Mouse (Mus musculus) layer of hippocampus, adult 9-11 months (tissue): ENCODE data around the gene Aicda.
A peak's percentile ranks its signal among the peaks of the same experiment; 100 is the strongest.

Source experiments
- DNase-seq: peaks from one replicate; pipeline ENCODE4 v3.0.0; 2022

The Aicda gene

DNA sequence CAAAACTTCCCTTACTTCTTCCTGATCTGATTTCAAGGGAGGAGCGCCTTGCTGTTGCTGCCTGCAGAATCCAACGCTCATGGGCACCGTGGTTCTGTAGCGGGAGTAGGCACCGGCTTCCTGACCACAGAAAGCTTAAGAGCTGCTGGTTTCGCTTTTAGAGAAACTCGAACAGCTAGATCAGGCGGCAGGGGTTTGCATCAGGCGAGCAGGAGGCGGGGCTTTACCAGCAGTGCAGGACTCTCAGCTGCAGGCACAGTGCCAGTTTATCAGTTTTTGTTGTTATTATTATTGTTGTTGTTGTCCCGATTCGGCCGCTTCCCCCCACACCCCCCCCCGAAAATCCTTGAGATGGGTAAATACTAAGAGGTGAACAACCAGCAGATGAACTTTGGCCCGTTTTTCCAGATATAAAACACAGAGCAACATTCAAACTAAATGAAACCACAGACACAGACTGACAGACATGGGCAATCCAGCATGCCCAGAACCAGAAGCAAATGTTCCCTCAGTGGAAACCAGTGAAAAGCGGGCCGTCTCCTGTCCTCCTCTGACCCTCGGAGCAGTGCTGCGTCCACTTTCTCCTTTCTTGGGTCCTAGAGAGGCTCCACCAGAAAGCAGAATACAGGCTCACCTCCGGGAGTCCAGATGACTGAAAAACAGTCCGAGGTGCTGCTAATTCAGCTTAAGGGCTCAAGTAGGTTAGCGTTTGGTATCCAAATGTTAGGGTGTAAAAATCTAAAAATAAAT is 48.8 kb downstream of the Aicda start, which contains the start of gene Apobec1:
TSS of gene Apobec1 (minus strand) at position 203 of the 750 bp plus-strand sequence.
- peak; percentile 69 for DNase-seq

DNA sequence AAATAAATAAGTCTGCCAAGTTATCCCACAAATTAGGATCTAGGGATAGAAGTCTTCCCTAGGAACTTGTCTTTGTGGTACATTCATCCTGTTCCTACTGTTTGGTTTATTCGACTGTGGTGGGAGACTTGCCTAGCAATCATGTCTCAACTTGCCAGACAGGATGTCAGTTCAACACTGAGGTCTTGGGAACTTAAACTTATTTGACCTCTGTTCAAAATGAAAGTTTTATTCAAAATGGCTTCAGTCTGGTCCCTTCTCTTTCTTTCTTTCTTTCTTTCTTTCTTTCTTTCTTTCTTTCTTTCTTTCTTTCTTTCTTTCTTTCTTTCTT is 49.4 kb downstream of the Aicda start:
- DNase-seq = no peak

DNA sequence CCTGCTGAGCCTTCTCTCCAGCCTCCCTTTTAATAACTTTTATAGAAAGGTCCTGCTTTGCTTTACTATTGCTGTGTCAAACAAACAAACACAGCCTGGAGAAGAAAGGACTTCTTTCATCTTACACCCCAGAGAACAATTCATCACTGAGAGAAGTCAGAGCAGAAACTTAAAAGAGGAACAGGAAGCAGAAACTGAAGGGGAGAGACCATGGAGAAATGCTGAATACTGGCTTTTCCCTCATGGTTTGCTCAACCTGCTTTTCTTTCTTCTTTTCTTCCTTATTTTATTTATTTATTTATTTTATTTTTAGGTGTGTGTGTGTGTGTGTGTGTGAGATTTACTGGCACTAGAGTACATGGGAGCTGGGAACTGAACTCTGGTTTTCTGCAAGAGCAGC is 50.7 kb downstream of the Aicda start:
- DNase-seq = no peak

DNA sequence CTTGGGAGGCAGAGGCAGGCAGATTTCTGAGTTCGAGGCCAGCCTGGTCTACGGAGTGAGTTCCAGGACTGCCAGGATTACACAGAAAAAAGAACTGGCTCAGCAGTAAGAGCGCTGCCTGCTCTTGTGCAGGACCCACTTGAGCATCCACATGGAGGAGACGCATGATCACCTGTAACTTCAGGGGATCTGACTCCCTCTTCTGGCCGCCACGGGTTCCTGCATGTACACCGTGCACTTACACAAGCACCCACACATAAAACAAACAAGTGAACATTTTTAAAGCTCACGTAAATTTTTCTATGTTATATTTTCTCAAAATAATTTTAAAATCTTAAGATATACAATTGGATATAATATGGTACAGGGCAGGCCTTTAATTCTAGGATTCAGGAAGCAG is 51.9 kb downstream of the Aicda start:
- DNase-seq = no peak

DNA sequence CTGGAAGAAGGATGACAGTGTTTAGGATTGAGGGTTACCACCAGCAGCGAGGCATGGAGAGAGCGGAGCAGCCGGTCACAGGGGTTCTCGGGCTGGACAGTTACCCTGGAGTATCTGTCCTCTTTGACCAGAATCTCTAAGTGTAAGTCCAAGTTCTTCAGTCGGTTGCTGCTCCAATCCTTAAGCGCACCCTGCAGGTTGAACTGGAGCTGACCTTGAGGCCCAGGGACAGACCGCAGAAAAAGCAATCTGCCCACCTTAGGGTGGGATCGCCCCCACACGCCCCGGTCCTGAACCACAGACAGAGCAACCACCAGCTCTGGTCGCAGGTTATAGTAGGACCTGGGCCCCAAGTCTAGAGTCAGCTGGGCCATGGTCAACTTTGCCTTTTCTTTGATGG is 53.1 kb downstream of the Aicda start:
- no peak for DNase-seq

DNA sequence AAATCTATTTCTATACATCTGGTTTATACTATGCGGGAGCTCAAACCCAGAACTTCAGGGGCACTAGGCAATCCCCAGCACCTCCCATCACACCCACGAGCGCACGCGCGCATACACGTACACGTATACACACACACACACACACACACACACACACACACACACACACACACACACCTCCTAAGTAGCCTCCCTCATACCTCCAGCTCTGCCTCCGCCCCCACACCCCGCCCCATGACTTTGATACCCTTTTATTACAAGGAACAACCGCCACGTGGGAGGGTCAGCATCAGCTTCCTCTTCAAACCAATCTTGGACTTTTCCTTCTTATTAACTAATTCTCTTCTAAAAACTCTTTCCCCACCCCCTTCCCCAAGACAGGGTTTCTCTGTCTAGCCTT is 54.1 kb downstream of the Aicda start:
- no peak for DNase-seq

DNA sequence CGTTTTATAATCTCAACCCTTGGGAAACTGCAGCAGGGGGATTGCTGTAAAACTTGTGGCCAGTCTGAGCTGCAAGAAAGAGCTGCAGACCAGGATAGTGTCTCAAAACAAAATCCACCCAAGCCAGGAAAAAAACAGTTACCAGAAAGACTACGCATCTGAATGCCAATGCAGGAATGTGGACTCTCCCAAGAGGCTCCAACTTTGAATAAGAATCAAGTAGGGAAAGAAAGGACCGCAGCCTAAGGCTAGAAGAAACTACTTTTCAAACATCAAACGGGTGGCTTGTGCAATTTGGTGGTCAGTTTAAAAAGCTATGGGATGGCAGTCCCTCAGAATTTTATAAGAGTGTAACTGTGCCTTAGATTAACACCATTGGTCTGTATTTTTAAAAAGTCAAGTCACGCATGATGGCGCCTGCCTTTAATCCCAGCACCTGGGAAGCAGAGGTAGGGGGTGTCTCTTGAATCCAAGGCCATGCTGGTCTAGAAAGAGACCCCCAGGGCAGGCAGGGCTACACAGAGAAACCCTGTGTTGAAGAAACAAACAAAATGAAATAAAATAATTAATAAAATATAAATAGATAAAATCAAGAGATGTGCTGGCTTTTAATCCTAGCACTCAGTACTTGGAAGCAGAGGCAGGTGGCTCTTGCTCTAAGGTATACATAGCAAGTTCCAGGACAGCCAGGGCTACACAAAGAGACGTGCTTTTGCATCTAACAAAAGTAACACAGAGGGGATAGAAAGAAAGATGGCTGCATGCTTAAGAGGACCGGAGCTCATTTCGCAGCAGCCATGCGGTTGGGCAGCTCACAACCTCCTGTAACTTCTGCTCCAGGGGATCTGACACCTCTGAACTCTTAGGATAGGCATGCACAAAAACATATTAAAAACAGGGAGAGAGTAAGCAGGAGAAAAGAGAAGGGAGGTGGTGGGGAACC is 55.1 kb downstream of the Aicda start:
- DNase-seq = no peak

DNA sequence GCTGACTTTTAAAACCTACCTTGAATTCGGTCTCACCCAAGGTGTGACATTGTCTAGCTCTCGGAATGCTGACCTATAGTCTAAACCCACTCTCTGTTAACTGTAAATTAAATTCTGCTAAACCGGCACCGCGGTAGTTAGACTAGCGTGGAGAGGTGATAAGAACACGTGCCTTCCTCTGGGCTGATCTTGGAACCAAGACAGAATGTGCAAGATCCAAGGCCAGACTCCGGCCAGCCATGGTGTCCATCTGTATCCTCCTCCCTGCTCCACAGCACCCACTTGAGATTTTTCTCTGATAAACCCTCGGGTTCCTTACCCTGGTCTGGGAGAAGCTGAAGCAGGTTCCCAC is 55.8 kb downstream of the Aicda start:
- no peak for DNase-seq

DNA sequence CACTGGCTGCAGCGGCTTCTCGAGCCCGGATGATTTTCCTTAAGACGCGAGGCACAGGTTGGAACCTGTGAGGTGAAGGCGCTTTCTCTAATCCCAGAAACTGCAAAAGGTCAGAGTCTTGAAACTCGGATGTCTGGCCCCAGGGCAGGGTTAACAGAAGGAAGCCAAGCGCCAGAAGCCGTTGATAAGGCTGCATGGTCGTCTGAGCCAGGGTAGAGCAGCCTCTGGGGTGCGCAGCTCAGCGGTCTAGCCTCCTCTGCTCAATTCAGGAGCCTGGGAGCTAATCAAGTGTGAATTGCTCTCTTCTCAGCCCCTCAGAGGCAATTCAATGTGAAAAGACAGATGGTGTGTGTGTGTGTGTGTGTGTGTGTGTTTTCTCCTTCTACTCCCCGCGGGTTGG is 56.2 kb downstream of the Aicda start, which contains the start of gene Gdf3:
TSS of gene Gdf3 (minus strand) at position 317 of the 400 bp plus-strand sequence.
- no peak for DNase-seq

DNA sequence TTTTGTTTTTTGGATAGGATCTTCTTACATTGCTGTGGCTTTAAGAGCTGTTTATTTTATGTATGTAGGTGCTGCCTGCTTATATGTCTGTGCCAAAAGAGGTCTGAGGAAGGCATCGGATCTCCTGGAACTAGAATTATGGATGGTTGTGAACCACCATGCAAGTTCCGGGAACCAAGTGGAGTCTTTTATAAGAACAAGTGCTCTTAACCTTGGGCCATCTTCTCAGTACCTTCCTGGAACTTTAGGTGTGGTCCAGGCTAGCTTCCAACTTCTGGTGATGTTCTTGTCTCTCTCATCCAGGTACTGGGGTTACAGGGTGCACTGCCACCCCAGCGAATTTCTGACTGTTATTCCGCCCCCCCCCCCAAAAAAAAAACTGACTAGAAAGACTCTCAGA is 58.8 kb downstream of the Aicda start:
- no peak for DNase-seq
